Mouse (Mus musculus) hindbrain, embryonic 14.5 days (tissue): Measurements from ENCODE around the gene Fgf14. TPM values are rescaled to one million over a fixed set of nuclear protein-coding genes. Genes with fewer than 3 reads are reported as not detected.
"Not testable (repeated sequence)": the region's sequence is repeated elsewhere in the genome, so short reads cannot be mapped to it uniquely, and the experiment has no call there.

Experiments
- ATAC-seq: fragments of 200-750 bp; cut with Nextera tagmentation; 2 replicates; pipeline ENCODE4 v1.8.0; 2017; ENCODE audit warnings: moderate number of reproducible peaks, mild to moderate bottlenecking, moderate TSS enrichment, moderate library complexity; ENCODE audit not compliant: low FRiP score
- DNase-seq: peaks from one replicate; pipeline ENCODE4 v3.0.0-alpha.2; 2015; ENCODE audit warnings: low spot score
- H3K27ac ChIP-seq: fragments of 300-500 bp; sonication (generic); 2 replicates; pipeline ENCODE4 v1.5.1; 2014; ENCODE audit warnings: mild to moderate bottlenecking, moderate library complexity
- H3K27me3 ChIP-seq: fragments of 300-500 bp; sonication (generic); 2 replicates; pipeline ENCODE4 v1.6.1; 2014; ENCODE audit warnings: mild to moderate bottlenecking, low read length, mixed read lengths; ENCODE audit not compliant: control insufficient read depth, insufficient read depth
- H3K36me3 ChIP-seq: fragments of 300-500 bp; sonication (generic); replicated peaks from 2 replicates; pipeline ENCODE4 v1.6.1; 2014; ENCODE audit not compliant: control insufficient read depth, insufficient read depth
- H3K4me1 ChIP-seq: fragments of 300-500 bp; sonication (generic); replicated peaks from 2 replicates; pipeline ENCODE4 v1.6.1; 2014; ENCODE audit warnings: antibody characterized with exemption, low read length, mixed read lengths; ENCODE audit not compliant: control insufficient read depth, insufficient read depth
- H3K4me2 ChIP-seq: fragments of 300-500 bp; sonication (generic); replicated peaks from 2 replicates; pipeline ENCODE4 v1.6.1; 2014; ENCODE audit warnings: mild to moderate bottlenecking, moderate library complexity
- H3K4me3 ChIP-seq: fragments of 300-500 bp; sonication (generic); replicated peaks from 2 replicates; pipeline ENCODE4 v1.5.1; 2014; ENCODE audit warnings: mild to moderate bottlenecking, low read length
- H3K9ac ChIP-seq: fragments of 300-500 bp; sonication (generic); 2 replicates; pipeline ENCODE4 v1.6.1; 2014
- H3K9me3 ChIP-seq: fragments of 300-500 bp; sonication (generic); 2 replicates; pipeline ENCODE4 v1.6.1; 2016; ENCODE audit warnings: low read length; ENCODE audit not compliant: control insufficient read depth
- WGBS: fragments of 180-500 bp; shearing (Covaris S2); extraction: QIAGEN DNeasy Blood & Tissue Kit; methylation state at CpG from one replicate; pipeline ENCODE4 v1.1.7; 2014; 5-methylcytosine and 5-hydroxymethylcytosine counted together
- polyA plus RNA-seq: library from polyadenylated mRNA; unstranded; fragments of >200 nt; fragmentation: Nextera tagmentation; extraction: Ambion mirVana; gene quantifications from 2 replicates; pipeline ENCODE4 v1.2.1, GENCODE M21; 2014

The Fgf14 gene
- polyA plus RNA-seq, 1 experiment from 2014 or later: 38.4 TPM

- H3K27ac ChIP-seq: no peak overlapping the region
- H3K4me2 ChIP-seq: no peak overlapping the region
- 97% methylated on average over 2 of the region's 2 CpGs for WGBS
- DNase-seq (no peak), ATAC-seq (no peak)
- no peaks in the 10 kb centered on the region for H3K4me1 ChIP-seq
- no peak overlapping the region for H3K9ac ChIP-seq
- no peaks in the 10 kb centered on the region for H3K27me3 ChIP-seq
- no peaks in the 10 kb centered on the region for H3K36me3 ChIP-seq
- no peaks in the 10 kb centered on the region for H3K9me3 ChIP-seq
- no peak overlapping the region for H3K4me3 ChIP-seq
Measured at GRCm38 (mm10) chr14:124606036-124606711, 70.8 kb downstream of the Fgf14 start.

- 93% methylated on average over 1 of the region's 1 CpGs for WGBS
- ATAC-seq (no peak), DNase-seq (no peak)
- H3K27me3 ChIP-seq: no peaks in the 10 kb centered on the region
- no peak overlapping the region for H3K4me3 ChIP-seq
- no peak overlapping the region for H3K27ac ChIP-seq
- H3K4me1 ChIP-seq: no peaks in the 10 kb centered on the region
- H3K4me2 ChIP-seq: no peak overlapping the region
- H3K9me3 ChIP-seq: no peaks in the 10 kb centered on the region
- no peaks in the 10 kb centered on the region for H3K36me3 ChIP-seq
- no peak overlapping the region for H3K9ac ChIP-seq
Measured at GRCm38 (mm10) chr14:124605031-124605743, 71.7 kb downstream of the Fgf14 start.

- ATAC-seq (no peak), DNase-seq (no peak)
- Histone ChIP-seq H3K4me2 (no peak overlapping the region), H3K4me3 (no peak overlapping the region), H3K4me1 (no peaks in the 10 kb centered on the region), H3K9me3 (no peaks in the 10 kb centered on the region), H3K9ac (no peak overlapping the region), H3K27ac (no peak overlapping the region), H3K36me3 (no peaks in the 10 kb centered on the region), H3K27me3 (no peaks in the 10 kb centered on the region)
- 57% methylated on average over 1 of the region's 1 CpGs for WGBS
Measured at GRCm38 (mm10) chr14:124576571-124576970, 100.4 kb downstream of the Fgf14 start.

GRCm38 (mm10) chr14:124575130-124575885, 101.6 kb downstream of the Fgf14 start:
- H3K9ac ChIP-seq: no peak overlapping the region
- H3K4me3 ChIP-seq: no peak overlapping the region
- no peaks in the 10 kb centered on the region for H3K27me3 ChIP-seq
- no peak overlapping the region for H3K4me2 ChIP-seq
- H3K4me1 ChIP-seq: no peaks in the 10 kb centered on the region
- H3K36me3 ChIP-seq: no peaks in the 10 kb centered on the region
- no peaks in the 10 kb centered on the region for H3K9me3 ChIP-seq
- H3K27ac ChIP-seq: no peak overlapping the region
- no peak for DNase-seq
- ATAC-seq: no peak
- WGBS: 74% methylated on average over 1 of the region's 1 CpGs

GRCm38 (mm10) chr14:124566445-124566844, 110.5 kb downstream of the Fgf14 start:
- ATAC-seq: no peak
- no peaks in the 10 kb centered on the region for H3K36me3 ChIP-seq
- H3K4me1 ChIP-seq: no peaks in the 10 kb centered on the region
- DNase-seq: no peak
- H3K9ac ChIP-seq: no peak overlapping the region
- no peak overlapping the region for H3K27ac ChIP-seq
- no peaks in the 10 kb centered on the region for H3K9me3 ChIP-seq
- H3K27me3 ChIP-seq: no peaks in the 10 kb centered on the region
- WGBS: 85% methylated on average over 1 of the region's 1 CpGs
- no peak overlapping the region for H3K4me2 ChIP-seq
- H3K4me3 ChIP-seq: no peak overlapping the region

GRCm38 (mm10) chr14:124561544-124561943, 115.4 kb downstream of the Fgf14 start:
- Histone ChIP-seq H3K9ac (no peak overlapping the region), H3K4me2 (no peak overlapping the region), H3K4me3 (no peak overlapping the region), H3K27me3 (no peaks in the 10 kb centered on the region), H3K36me3 (no peaks in the 10 kb centered on the region), H3K27ac (no peak overlapping the region), H3K9me3 (no peaks in the 10 kb centered on the region), H3K4me1 (no peaks in the 10 kb centered on the region)
- WGBS: 80% methylated on average over 4 of the region's 4 CpGs
- ATAC-seq: no peak
- DNase-seq: no peak

GRCm38 (mm10) chr14:124536106-124536505, 140.8 kb downstream of the Fgf14 start:
- no peak for DNase-seq
- no peaks in the 10 kb centered on the region for H3K9me3 ChIP-seq
- no peak overlapping the region for H3K4me3 ChIP-seq
- 79% methylated on average over 3 of the region's 3 CpGs for WGBS
- no peak overlapping the region for H3K27ac ChIP-seq
- H3K4me2 ChIP-seq: no peak overlapping the region
- H3K27me3 ChIP-seq: no peaks in the 10 kb centered on the region
- ATAC-seq: no peak
- no peaks in the 10 kb centered on the region for H3K36me3 ChIP-seq
- H3K4me1 ChIP-seq: no peaks in the 10 kb centered on the region
- no peak overlapping the region for H3K9ac ChIP-seq

GRCm38 (mm10) chr14:124535376-124535775, 141.6 kb downstream of the Fgf14 start:
- H3K9ac ChIP-seq, H3K4me2 ChIP-seq, DNase-seq, H3K27me3 ChIP-seq, H3K4me3 ChIP-seq, H3K27ac ChIP-seq, ATAC-seq, H3K4me1 ChIP-seq, H3K36me3 ChIP-seq, H3K9me3 ChIP-seq: not testable (repeated sequence)
- 70% methylated on average over 2 of the region's 2 CpGs for WGBS

GRCm38 (mm10) chr14:124532051-124532450, 144.9 kb downstream of the Fgf14 start:
- Histone ChIP-seq H3K4me3 (no peak overlapping the region), H3K27me3 (no peaks in the 10 kb centered on the region), H3K4me2 (no peak overlapping the region), H3K9me3 (no peaks in the 10 kb centered on the region), H3K36me3 (no peaks in the 10 kb centered on the region), H3K9ac (no peak overlapping the region), H3K27ac (no peak overlapping the region), H3K4me1 (no peaks in the 10 kb centered on the region)
- DNase-seq (no peak), ATAC-seq (no peak)
- WGBS: 82% methylated on average over 1 of the region's 1 CpGs
